Mouse (Mus musculus) cerebellum, adult 2 months (tissue): ENCODE results near the gene Polk.

Source experiments
- CTCF ChIP-seq: fragments of 200-500 bp; IDR thresholded peaks from 2 replicates; pipeline ENCODE4 v1.5.1; 2011; ENCODE audit warnings: low read depth, mild to moderate bottlenecking, control low read depth, low read length, moderate library complexity, borderline replicate concordance; ENCODE audit not compliant: insufficient read depth
- POLR2A ChIP-seq: fragments of 200-500 bp; IDR thresholded peaks from 2 replicates; pipeline ENCODE4 v1.6.1; 2011; ENCODE audit warnings: low read length, control low read depth, borderline replicate concordance; ENCODE audit not compliant: insufficient read depth

GRCm38 (mm10) chr13:96536821-96537572 lies 5.4 kb downstream of the Polk start:
- TF ChIP-seq CTCF (no peak), POLR2A (no peak)
